Mouse (Mus musculus): ENCODE data around the gene Gclm.
"Not testable (repeated sequence)": the region's sequence is repeated elsewhere in the genome, so short reads cannot be mapped to it uniquely, and the experiment has no call there.

DNA sequence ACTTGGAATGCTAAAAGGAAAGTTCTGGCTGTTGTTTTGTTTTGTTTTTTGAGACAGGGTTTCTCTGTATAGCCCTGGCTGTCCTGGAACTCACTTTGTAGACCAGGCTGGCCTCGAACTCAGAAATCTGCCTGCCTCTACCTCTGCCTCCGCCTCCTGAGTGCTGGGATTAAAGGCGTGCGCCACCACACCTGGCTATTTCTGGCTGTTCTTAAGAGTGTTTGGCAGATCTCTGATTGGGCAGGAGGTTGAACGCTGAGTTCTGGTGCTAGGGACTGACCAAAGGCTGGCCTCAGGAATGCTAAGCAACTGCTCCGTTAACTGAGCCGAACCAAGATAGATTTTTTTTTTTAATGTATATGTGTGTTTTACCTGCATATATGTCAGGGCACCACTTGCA, 8.7 kb downstream of the Gclm start:
- TF ChIP-seq CTCF (IDR thresholded peaks at IDR 0.05; ENCODE audit: low read depth); EP300 (optimal IDR thresholded peaks at IDR 0.05): not testable (repeated sequence)

Data from stomach, postnatal 0 days (tissue).